Mouse (Mus musculus): ENCODE measurements around the gene Txndc2. TPM values are rescaled to one million over a fixed set of nuclear protein-coding genes. Genes with fewer than 3 reads are reported as not detected.
A peak's percentile ranks its signal among the peaks of the same experiment; 100 is the strongest.

Gene Txndc2
- not detected for total RNA-seq (2021)
- long read RNA-seq, experiment 1, result 0 reads
- long read RNA-seq, experiment 2, result 0 reads

DNA sequence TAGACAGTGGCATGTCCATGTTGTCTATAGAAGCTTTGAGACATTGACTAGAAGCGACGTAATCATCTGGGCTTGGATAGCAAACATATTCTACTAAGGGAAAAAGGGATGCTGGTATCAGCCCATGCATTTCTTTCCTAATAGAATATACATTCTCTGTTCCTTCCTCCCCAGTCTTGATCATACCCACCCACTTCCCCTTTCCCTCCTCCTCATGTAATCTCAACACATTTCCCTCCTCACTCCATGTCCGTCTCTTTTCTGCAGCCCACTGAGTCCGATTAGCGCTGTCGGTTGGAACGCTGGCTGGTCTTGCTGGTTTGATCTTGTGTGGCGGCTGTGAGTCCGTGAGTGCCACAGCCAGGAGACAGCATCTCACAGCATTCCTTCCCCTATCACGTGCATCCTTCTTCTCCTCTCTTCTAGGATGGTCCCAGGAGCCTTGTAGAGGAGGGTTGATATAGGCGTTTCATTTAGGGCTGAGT, at the start of gene Txndc2:
Gene Txndc2 (minus strand): TSS at position 435 of the 485 bp plus-strand sequence.
- DNase-seq, result no peak

DNA sequence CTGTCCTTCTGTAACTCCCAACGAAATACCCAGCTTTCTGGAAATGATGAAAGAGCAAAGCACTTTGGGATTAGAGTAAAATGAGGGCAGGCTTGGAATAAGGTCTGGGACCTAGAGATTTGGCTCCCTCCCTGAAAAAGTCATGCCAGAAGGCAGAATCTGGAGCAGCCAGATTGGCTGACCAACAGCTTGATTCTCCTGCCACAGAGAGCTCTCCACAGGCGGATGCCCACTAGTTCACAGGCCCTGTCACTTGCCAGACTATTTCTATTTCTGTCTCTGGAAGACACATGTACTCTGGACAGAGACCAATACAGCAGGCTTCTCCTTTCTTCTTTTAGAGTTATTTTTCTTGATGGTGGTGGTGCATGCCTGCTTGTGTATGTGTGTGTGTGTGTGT, 41.8 kb upstream of the Txndc2 start:
- peak; percentile 60 to 80 for DNase-seq

DNA sequence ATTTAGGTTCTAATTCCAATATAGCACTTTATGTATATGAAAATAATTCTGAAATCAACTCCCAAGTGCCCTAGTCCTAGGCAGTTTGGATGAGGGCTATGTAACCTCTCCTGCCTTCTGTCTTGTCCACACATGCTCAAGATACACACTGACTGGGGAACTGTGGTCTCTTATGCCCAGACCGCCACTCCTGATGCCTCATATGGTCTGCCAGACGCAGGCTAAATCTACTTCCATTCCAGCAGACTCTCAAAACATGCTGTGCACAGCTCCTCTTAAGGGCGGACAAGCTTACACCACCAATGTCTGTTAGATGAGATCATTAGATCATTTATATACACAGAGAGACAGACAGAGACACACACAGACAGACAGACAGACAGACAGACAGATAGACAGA, 41.3 kb upstream of the Txndc2 start:
- peak in 1 of 2 experiments; percentile 33 for DNase-seq

DNA sequence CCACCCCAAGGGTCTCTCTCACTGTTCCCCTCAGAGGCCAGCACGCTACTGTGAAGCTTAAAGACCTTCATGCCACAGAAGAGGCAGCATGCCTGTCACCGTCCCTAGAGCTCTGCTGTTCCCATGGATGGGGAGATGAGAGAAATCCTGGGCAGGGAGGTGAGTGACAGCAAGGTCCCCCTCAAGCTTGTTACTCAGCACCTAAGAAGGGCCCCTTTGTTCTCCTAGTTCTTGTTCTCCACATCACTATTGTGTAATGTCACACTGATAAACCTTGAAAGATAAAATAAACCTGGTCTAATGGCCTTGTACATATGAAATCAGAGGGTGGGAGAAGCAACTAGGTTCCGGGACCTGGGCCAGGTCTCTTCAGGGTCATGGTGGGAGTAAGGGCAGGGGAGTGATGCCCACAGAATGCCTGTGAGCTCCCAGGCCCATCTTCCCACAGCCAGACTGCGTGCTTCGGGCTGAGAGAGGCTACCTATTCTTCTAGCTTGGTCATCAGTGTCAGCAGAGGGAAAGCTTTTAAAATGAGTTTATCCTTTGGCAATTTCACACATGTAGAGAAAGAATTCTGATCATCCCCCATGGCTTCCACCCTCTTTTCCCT, 40.2 kb upstream of the Txndc2 start:
- DNase-seq, result no peak

DNA sequence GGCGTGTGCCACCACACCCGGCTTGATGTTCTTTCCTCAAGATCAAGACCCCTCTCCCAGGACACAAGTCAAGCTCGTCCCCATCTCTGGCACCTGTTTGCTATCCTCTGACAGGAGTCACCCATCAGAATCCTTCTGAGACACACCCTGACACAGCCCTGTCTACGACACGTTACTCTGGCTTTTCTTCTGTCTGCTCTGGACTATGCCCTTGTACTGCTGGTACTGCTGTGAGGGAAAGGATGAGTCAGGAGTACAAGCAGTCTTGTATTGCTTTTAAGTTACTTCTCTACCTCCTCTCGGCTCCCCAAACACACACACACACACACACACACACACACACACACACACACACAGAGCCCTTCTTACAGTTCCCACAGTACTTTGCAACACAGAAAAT, 39.5 kb upstream of the Txndc2 start:
- no peak for DNase-seq

DNA sequence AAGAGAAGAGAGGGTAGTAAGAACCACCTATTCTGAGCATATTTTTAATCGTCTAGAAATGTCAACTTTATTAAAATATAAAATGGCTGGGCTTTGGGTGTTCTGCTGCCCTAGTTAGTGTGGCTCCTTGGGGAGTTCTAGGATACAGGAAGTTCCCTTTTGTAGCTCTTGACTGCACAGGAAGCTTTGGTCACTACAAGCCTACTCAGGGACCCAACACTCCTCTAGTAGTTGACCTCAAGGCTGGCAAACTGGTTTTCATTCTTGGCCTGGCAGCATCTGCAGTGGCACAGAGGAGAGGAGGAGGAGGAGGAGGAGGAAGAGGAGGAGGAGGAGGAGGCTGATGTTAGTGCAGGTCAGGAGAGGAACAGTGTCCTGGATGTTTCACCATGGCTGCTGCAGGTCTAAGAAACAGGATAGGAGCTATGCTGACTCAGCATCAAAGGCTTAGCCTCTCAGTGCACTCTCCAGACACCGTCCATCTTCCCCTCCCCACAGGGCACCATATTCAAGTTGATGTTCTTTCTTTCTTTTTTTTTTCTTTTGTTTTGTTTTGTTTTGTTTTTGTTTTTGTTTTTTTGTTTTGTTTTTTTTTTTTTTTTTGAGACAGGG, 38.9 kb upstream of the Txndc2 start:
- DNase-seq, result no peak

DNA sequence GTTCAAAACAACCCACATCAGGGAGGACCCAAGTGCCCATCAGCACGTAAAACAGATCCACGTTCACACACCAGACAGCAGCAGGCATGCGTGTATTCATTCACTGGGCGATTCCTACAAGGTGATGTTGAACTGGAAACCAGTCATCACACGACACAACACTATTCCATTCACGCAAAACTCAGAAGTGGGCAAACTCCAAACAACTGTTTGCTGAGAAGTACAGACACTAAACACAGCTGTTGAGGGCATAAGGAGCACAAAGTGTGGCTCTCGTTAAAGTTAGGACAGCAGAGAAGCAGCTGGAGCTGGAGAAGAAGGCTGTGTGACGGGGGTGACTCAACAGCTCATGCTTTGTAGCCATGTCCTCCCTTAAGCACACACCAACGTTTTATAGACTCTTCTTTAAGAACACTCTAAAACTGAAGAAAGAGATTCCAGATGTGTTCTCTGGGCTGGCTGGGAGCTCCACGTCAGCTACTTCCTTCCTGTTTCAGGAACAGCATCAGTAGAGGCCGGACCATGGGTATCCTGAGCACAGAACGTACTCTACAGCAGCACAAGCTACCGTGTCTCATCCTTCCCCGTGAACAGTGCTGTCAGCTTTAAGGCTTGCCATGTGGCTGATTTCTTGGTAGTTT, 38.0 kb upstream of the Txndc2 start:
- peak; percentile 61 to 85 for DNase-seq

DNA sequence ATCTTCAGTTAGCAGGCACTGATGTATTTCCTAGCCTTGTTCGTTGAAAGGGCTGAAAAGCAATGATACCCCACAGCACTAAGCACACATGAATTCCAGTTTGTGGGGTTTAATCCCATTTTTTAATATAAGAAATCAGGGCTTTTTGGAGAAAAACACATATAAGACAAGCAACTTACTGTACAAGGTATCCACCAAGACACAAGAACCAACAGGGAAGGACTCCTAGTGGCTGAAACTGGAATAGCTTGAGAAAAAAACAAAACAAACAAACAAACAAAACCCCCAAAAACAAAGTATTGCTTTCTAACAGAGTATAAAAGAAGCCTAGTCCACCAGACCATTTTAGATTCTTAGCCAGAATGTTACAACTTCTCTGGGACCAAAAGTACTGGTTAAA, 35.8 kb upstream of the Txndc2 start:
- DNase-seq, result no peak

DNA sequence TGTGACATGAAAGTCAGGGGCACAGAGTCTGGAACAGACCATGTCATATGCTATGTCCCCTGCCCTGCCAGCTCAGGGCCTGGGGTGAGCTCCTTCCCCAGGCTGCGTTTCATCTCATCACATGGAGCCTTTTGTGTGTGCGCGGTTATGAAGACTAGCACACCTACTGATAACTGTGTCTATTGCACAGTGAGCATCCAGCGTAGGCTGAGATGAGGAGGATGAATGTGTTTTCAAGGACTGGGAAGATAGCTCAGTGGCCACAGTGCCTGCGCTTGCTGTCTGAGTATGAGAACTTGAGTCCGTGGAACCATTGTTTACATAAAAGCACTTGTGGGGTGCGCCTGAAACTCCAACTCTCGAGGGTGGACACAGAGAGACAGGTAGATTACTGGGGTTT, 34.6 kb upstream of the Txndc2 start:
- no peak for DNase-seq

DNA sequence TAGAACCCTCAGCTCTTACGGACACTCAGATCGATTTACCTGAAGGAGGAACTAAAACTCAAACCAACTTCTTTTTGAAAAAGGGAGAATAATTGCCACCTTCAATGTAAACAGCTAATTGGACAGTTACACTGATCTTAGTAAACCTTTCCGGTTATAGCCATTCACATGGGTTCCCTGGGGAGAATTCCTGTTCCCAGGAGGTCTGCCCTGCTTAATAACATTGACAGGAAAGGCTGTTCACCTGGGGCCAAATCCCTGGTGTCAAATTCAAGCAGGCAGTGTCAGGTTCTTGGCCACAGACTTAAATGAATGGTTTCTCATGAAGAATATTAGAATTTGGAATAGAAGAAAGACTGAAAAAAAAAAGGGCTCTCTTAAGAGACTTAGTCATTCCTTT, 34.0 kb upstream of the Txndc2 start:
- no peak for DNase-seq

DNA sequence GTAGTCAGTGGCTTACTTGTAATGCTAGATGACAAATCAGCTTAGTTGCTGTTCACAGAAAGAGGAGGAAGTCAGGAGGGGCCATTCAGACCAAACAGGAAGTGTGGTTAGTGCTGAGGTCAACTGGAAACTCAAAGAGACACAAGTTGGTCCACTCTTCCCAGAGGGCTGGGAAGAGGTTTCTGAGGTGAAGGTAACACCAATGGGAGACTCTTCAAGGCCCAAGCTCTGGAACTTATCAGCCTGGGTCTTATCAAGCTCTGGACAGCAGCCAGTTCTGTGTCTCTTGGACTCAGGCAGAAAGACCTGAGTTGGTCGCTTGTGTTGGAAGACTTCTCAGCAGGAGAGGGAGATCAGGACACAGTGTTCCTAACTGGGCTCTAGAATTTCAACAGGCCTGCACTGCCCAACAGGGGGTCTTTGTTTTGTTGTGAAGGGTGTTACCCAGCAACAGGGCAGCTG, 32.8 kb upstream of the Txndc2 start:
- DNase-seq, result peak; percentile 48 to 66

DNA sequence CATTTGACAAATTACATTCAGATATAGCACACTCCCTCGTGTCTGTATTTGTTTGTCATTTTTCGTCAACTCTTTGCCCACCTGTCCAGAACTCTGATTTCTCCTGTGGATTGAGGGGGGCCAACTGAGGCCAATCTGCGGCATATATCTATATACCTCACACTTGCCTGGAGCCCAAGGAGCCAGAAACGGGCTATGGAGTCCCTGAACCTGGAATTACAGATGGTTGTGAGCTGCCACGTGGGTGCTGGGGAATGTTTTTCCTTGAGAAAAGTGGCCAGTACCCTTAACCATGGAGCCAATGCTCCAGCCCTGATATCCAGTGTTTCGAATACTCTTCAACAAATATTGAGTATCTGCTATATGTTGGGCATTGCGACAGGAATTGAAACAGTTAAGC, 31.0 kb upstream of the Txndc2 start:
- DNase-seq, result no peak

DNA sequence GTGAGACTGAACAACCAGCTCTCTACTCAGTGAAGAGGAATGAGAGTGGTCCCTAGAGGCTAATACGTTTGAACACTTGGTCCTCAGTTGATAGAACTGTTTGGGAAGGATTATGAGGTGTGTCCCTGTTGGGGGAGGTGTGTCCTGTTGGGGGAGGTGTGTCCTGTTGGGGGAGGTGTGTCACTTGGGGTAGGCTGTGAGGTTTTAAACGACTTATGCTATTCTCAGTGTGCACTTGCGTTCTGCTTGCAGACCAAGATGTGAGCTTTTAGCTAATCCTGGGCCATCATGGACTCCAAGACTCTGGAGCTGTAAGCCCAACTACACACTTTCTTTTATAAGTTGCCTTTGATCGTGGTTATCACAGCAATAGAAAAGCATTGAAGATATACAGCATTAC, 27.1 kb upstream of the Txndc2 start:
- no peak for DNase-seq

DNA sequence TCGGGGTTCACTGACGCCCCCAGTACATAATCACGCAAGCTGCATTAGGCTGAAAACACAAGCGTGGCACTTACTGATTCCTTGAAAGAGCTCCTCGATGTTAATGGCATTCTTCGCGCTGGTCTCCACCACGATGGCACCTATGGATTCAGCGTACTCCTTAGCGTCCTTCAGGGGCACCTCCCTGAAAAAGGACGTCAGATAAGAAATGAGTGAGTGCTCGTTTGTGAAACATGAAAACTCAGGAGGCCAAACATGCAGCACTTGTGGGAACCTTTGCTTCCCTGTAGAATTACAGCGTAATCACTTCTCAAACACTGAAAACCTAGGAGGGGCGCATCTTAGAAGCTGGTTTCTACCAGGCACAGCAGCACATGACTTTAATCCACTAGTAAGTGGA, 25.8 kb upstream of the Txndc2 start:
- no peak for DNase-seq

DNA sequence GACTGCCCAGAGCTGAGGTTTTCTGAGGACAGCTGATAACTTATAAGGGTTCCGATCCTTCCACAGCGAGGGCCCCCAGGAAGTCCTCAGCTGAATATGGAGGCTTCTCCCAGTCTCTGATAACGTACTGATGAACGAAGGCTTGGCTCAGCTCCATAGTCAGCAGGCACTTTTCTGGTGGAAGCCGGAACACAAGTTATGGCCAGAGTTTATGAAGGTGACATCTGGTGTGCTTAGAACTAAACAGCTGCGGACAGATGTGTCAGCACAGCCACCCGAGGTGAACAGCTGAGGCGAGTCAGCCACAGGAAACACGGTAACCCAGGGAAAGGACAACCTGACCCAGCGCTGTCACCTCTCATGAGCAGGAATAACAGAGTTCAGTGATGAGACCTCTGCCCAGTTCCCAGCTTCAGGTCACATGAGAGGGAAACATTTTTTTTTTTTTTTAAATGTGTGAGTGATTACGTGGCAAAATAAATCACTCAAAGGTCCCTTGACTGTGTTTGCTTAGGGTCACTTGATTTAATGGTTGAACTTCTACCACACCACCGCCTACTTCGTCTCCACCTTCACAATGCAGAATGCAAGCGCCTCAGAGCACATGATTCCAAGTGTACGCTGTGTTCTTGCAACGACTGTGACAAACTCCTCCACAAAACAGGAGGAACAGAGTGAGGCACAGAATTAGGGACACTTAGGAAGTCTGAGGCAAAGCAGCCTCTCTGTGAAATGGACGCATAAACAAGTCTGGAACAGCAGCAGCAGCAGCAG, 24.6 kb upstream of the Txndc2 start:
- peak; percentile 56 to 58 for DNase-seq

DNA sequence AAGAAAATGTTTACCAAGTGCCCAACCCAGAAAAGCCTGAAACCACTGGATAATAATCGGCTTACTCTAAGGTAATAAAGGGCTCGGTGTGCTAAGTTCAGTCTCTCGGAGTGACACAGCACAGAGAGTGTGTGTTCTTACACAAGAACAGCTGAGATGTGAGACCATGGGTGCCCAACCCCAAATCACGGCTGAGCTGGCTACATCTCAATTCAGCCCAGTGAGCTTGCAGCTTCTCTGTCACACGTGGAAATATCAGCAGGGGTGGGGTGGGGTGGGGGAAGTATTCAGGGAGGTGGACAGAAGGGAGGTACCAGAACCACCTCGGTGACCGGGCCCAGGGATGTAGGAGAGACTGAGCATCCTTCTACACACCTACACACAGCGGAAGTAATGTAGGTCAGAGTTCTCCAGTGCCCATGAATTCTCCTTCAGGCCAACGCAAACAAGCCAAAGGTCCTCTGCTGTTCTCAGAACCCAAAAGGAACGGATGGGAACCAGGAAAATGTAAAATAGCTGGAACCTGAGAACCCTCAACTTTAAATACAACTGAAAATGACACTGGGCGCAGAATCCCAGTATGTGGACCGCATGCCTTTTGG, 23.9 kb upstream of the Txndc2 start:
- DNase-seq, result no peak

DNA sequence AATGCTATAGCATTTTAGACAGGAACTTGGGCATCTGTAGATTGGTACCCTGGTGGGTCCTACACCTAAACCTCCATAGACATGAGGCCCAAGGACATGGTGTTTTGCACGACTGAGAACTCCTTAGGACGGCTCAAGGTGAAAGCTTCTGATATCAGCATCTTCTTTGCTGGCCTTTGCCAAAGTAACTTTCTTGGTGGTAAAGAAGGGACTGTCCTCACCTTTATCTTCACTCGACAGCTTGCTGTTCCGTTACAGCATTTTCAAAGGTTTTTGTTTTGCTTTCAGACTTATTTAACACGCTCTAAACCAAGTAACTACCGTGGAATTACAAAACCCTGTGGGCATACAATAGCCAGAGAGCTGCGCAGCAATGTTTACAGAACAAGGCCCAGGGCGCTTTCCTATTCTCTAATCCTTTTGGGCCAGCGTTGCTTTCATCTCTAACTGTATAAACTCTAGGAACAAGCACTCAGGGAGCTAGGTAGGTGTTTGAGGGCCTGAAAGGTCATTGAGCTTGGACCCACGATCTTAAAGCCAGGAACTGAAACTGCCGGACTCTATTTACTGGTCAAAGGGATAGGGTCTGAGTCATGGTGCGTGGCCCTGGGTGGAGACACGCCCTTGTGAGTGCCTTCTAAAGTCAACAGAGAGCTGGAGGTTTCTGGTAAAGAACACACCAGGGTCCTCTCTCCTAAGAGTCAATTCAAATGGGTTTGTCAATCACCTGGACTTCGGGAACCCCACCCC, 21.5 kb upstream of the Txndc2 start:
- DNase-seq, result no peak

DNA sequence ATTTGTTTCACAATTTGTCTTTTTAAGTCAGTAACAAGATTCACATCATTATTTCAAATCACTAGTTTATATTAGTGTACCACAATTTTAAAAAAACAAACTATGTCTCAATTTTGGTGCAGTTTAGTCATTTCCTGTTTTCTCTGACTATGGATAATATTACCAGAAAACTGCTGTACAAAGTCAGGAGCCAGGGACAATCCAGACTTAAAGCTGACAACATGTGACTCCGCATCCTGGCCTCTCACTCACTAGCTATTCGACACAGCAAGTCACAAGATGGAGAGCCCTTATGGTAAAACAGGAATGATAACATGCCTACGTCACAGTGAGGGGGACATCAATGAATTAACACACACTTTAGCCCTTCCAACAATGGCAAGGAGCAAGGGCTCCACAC, 20.7 kb upstream of the Txndc2 start:
- no peak for DNase-seq

DNA sequence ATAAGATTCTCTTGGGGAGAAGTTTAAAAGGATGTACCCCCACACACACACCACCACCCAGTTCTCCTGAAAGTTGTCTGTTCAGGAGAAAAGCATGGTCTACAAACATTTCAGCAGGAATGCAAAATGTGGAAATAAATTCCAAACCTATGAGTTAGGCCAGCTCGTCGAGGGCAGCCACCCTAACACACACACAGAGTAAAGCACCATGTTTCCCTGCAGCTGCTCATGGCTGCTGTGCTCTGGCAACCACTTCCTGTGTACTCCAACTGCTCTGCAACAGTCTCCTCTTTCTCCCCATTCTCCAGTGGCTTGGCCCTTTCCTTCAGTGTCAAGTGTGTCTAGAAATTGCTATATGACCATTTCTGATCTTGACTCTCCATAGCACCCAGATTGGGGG, 16.4 kb upstream of the Txndc2 start:
- DNase-seq, result no peak

DNA sequence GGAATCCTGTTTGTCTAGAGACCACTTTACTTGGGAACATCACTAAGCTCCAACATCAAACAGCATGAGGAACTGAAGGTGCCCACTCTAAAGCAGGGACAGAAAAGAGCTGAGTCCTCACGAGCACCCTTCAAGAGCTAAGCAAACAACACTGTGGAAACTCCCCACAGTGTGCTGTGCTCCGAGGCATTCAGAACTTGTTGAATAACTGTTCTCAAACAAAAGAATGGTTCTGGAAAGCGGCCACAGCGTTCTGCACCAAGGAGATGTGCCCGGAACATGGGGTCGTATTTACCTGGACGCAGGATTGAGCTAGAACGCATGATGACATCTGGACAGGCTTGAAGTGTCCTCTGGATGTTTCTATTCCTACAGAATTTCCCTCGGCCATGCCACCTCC, 16.0 kb upstream of the Txndc2 start:
- DNase-seq, result no peak

DNA sequence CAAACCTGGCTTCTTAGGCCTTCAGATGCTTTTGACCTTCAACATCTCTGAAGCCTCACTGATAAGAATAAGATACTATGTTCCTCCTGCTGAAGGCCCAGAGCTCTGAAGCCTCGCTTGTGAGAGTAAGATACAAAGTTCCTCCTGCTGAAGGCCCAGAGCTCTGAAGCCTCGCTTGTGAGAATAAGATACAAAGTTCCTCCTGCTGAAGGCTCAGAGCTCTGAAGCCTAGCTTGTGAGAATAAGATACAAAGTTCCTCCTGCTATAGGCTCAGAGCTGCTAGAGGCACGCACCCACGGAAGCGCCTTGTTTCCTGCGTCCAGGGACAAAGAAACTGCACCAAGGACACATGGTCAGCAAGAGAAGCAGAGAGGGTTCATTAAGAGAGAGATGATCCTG, 14.8 kb upstream of the Txndc2 start:
- DNase-seq, result no peak

DNA sequence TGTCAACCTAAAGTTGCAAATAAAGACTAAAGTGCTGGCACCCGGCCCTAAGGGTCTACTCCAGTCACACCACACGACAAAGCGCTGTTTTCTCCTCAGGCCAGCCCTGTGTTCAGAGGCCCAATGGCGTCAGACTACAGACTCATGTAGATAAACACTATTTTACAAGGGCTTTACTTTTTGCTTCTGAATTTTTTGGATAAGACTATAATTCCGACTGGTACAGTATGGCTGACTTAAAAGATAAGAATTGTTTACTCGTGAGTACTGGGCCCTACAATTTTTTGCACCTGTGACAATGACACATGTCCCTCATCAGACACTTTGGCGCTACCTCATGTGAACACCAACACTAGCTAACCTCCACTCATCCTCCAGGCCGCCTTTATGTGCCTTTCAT, 14.1 kb upstream of the Txndc2 start:
- DNase-seq, result no peak
